Mouse (Mus musculus) testis, adult 2 months (tissue): ENCODE data around the gene Fblim1.

Source experiments
- CTCF ChIP-seq: fragments of 200-500 bp; IDR thresholded peaks from 2 replicates; pipeline ENCODE4 v1.5.1; 2012; ENCODE audit warnings: low read depth, mild to moderate bottlenecking, inconsistent platforms, low read length, moderate library complexity; ENCODE audit not compliant: control insufficient read depth, insufficient read depth, insufficient replicate concordance
- POLR2A ChIP-seq: fragments of 200-500 bp; IDR thresholded peaks from 2 replicates; pipeline ENCODE4 v1.6.1; 2012; ENCODE audit warnings: low read depth, mild to moderate bottlenecking, inconsistent platforms, low read length, moderate library complexity; ENCODE audit not compliant: control insufficient read depth

DNA sequence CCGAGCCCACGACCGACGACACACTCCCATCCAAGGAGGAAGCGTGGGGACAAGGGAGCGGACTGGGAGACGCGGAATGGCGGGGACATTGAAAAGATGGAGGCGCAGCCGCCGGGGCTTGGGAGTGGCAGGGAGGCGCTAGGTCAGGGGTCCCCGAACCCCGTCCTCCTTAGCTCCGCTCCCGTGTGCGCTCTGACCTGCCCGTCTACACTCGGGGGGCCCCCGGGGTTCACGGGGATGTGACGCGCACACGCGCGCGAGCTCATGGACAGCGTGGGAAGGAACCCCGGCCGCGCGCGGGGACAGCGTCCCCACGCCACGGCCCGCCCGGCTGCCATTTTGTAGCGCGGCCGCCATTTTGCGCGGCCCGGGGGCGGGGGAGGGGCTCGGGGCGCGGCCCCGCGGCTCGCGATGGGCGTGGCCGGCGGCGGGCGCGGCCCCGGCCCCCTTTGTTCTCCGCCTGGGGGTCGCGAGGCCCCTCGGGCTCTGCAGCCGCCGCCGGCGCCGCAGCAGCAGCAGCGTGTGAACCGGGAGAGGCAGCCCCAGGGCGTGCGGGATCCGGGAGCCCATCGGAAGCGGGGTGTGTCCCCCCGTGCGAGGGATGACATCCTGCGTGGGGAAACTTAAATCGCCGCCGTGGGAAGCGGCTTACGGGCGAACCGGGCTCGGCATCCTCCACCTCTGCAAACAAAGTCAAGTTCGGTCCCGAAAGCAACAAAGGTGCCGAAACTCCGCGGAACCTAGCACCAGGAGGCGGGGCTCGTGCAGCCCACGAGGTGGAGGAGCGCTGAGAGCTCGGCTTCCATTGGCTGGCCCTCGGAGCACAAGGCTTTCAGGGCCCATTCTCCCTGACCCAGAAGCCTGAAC is 59.3 kb downstream of the Fblim1 start:
- no peak for TF ChIP-seq CTCF
- TF ChIP-seq POLR2A = no peak; the same call in 1 of the 2 replicates
